29 mouse cellular contexts compared by ENCODE assay signal in the genomic region with DNA sequence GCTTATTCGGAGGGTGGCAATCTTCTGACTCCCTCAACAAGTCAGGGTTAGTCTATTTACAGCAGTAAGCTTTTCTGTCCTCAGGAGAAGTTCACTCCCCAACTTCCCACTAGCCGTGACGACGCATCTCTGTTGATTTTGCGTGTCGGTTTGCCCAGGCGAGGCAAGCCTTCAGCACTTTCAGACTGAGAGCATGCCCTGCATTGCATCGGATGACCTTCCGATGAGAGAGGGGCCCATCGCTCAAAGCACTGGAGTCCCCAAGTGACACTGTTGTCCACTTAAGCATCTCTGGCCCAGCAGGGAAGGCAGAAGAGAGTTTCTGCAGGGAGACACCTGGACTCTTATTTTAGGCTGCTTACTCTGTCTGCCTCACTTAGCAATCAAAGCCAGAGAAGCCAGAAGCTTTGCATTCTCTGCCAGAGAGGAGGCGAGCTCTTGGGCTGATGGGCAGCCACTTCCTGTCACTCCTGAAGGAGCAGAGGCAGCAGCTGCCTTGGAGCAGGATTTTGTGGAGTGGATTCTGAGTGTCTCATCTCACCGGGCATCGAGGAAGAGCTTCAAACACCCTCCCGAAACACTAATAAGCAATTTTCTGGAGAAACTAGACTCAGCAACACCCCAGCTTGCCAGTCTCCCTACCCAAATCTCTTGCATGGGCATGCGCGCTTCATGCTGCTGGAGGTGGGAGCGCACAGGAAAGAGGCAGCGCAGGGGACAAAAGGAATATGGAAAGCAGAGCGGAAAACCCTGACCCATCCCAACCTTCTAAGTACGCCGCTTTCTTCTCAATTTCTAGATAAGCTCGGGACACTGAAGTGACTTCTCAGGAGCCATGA. TPM values are rescaled to one million over a fixed set of nuclear protein-coding genes. Genes with fewer than 3 reads are reported as not detected.
DNase-seq lines count a peak whose midpoint lies in the region; ATAC-seq lines count a peak whose summit lies in the region.
"Had no signal": no experiment of that assay in that cellular context is flagged by ENCODE, and none has a peak within 500 bp of the region (broad histone marks: within the 10 kb centered on the region; RNA-seq: fewer than 3 reads in every experiment).

No protein-coding gene starts in this region.

- H3K4me3 ChIP-seq in heart, embryonic 13.5 days, result no peak overlapping the region
- H3K4me3 ChIP-seq in heart, embryonic 11.5 days (ENCODE audit: low read depth, low read length), result no peak overlapping the region
- H3K4me3 ChIP-seq: forebrain, embryonic 10.5 days; heart, embryonic 15.5 days; kidney, embryonic 15.5 days; limb, embryonic 13.5 days; liver, embryonic 12.5 days; midbrain, embryonic 12.5 days had no signal

- 0 out of 2 replicates have a peak, but pooled peaks cover 3% of the 10 kb centered on the region for H3K9me3 ChIP-seq in heart, embryonic 13.5 days
- no peaks in the 10 kb centered on the region for H3K9me3 ChIP-seq in heart, embryonic 11.5 days (replicated peaks; ENCODE audit: control insufficient read depth, low read length)
- H3K9me3 ChIP-seq: forebrain, embryonic 10.5 days; heart, embryonic 15.5 days; kidney, embryonic 15.5 days; limb, embryonic 13.5 days; liver, embryonic 12.5 days; midbrain, embryonic 12.5 days had no signal

- intact Hi-C loops in left cerebral cortex, postnatal 36 days (cut with DNase I), result loop anchor here (5.0 kb wide), 1 partner anchor 73 kb away; no protein-coding TSS in a partner anchor
- intact Hi-C loops in left cerebral cortex, postnatal 10 days (cut with DNase I), result loop anchor here (5.0 kb wide), 1 partner anchor 73 kb away; no protein-coding TSS in a partner anchor

- H3K4me1 ChIP-seq in heart, embryonic 13.5 days, result peaks cover 23% of the 10 kb centered on the region
- 0 out of 2 replicates have a peak, but pooled peaks cover 3% of the 10 kb centered on the region for H3K4me1 ChIP-seq in heart, embryonic 11.5 days (ENCODE audit: control insufficient read depth, insufficient read depth, low read length)
- H3K4me1 ChIP-seq: kidney, embryonic 15.5 days; liver, embryonic 12.5 days; midbrain, embryonic 12.5 days had no signal

- peak; percentile 32 to 48 for DNase-seq in left cerebral cortex, postnatal 36 days (ENCODE audit: low spot score in 2 of 2)
- DNase-seq in left cerebral cortex, postnatal 10 days (ENCODE audit: extremely low spot score in 1 of 2, low spot score in 2 of 2), result no peak
- DNase-seq in right cerebral cortex, postnatal 25 days, result peak; percentile 47
- no peak for DNase-seq in right cerebral cortex, postnatal 10 days (ENCODE audit: low spot score in 2 of 2)
- DNase-seq: adrenal gland, adult 2 months; cerebellum, adult 11-12 months; cerebellum, postnatal 10 days; gastrocnemius, postnatal 10 days; kidney, adult 11 months; kidney, postnatal 36 days; lung, adult 18-20 months; lung, postnatal 10 days; right cerebral cortex, postnatal 14 days; thymus, postnatal 14 days had no signal

- no peak overlapping the region; the same call in 1 of the 2 replicates for H3K4me2 ChIP-seq in heart, embryonic 13.5 days
- no peak overlapping the region for H3K4me2 ChIP-seq in heart, embryonic 11.5 days
- H3K4me2 ChIP-seq: heart, embryonic 15.5 days; kidney, embryonic 15.5 days; limb, embryonic 13.5 days; liver, embryonic 12.5 days; midbrain, embryonic 12.5 days had no signal

- no peak overlapping the region; the same call in 1 of the 2 replicates for H3K9ac ChIP-seq in heart, embryonic 13.5 days
- H3K9ac ChIP-seq in heart, embryonic 11.5 days (ENCODE audit: low read depth, low read length), result no peak overlapping the region
- H3K9ac ChIP-seq: heart, embryonic 15.5 days; kidney, embryonic 15.5 days; limb, embryonic 13.5 days; liver, embryonic 12.5 days; midbrain, embryonic 12.5 days had no signal

- H3K27ac ChIP-seq in heart, embryonic 13.5 days (replicated peaks), result peak overlapping the region; percentile 45; the same call in 1 of the 2 replicates
- H3K27ac ChIP-seq in heart, embryonic 11.5 days (ENCODE audit: low read depth, low read length), result no peak overlapping the region
- H3K27ac ChIP-seq: forebrain, embryonic 10.5 days; heart, embryonic 15.5 days; kidney, embryonic 15.5 days; limb, embryonic 13.5 days; liver, embryonic 12.5 days; midbrain, embryonic 12.5 days had no signal

- no peaks in the 10 kb centered on the region for H3K36me3 ChIP-seq in heart, embryonic 13.5 days
- H3K36me3 ChIP-seq in heart, embryonic 11.5 days (ENCODE audit: control insufficient read depth, insufficient read depth, low read length), result no peaks in the 10 kb centered on the region
- H3K36me3 ChIP-seq: forebrain, embryonic 10.5 days; heart, embryonic 15.5 days; kidney, embryonic 15.5 days; limb, embryonic 13.5 days; liver, embryonic 12.5 days; midbrain, embryonic 12.5 days had no signal

- no peak for ATAC-seq in heart, embryonic 13.5 days (ENCODE audit: extremely low read depth, insufficient number of reproducible peaks, low FRiP score, low TSS enrichment)
- ATAC-seq in heart, embryonic 11.5 days (replicated peaks; ENCODE audit: insufficient number of reproducible peaks, low FRiP score, low TSS enrichment), result no peak
- ATAC-seq in granulocyte monocyte progenitor cell, adult 5-6 weeks (replicated peaks; ENCODE audit: poor library complexity, severe bottlenecking), result no peak
- ATAC-seq: liver, embryonic 12.5 days had no signal

- WGBS in heart, embryonic 13.5 days, result 51% methylated on average over 22 of the region's 22 CpGs
- 65% methylated on average over 22 of the region's 22 CpGs for WGBS in heart, embryonic 11.5 days (ENCODE audit: insufficient replicate concordance)

- no peaks in the 10 kb centered on the region for H3K27me3 ChIP-seq in heart, embryonic 13.5 days (replicated peaks)
- H3K27me3 ChIP-seq in heart, embryonic 11.5 days (ENCODE audit: control insufficient read depth, insufficient read depth, low read length), result no peaks in the 10 kb centered on the region
- H3K27me3 ChIP-seq: heart, embryonic 15.5 days; kidney, embryonic 15.5 days; limb, embryonic 13.5 days; liver, embryonic 12.5 days; midbrain, embryonic 12.5 days had no signal

RNA-seq across cellular contexts. Expression of gene Mael, which starts 53.9 kb away (rescaled TPM):
- polyA plus RNA-seq in heart, embryonic 13.5 days (2015; fragmentation: Nextera tagmentation; extraction: Ambion mirVana), result not detected in 2 replicates
- 0.16 TPM in 1 of 2 replicates, not detected in the other for polyA plus RNA-seq in heart, embryonic 11.5 days (2014; fragmentation: Nextera tagmentation; extraction: Ambion mirVana)
- under 1 TPM in 1 of 2 experiments, not detected in 1; 0.52 TPM for total RNA-seq in left cerebral cortex, postnatal 36 days (2021)
- total RNA-seq in left cerebral cortex, postnatal 10 days (2021), result under 1 TPM in 1 of 2 experiments, not detected in 1; 0.43 TPM
- total RNA-seq in granulocyte monocyte progenitor cell, adult 5-6 weeks (2014; fragmentation: Nextera tagmentation), result not detected in 2 replicates
- not detected in 2 replicates for total RNA-seq in granulocyte monocyte progenitor cell, adult 5-6 weeks (2017)
- total RNA-seq: adrenal gland, adult 2 months; adrenal gland, postnatal 4 days; gastrocnemius, postnatal 10 days; hematopoietic stem cell, adult 5-6 weeks; MEL had no signal
- polyA plus RNA-seq: adrenal gland, adult 2 months; C2C12; embryonic facial prominence, embryonic 11.5 days; forebrain, embryonic 10.5 days; liver, embryonic 12.5 days; neural tube, embryonic 14.5 days had no signal

RNA-seq across cellular contexts. Expression of gene Gpa33, which starts 54.6 kb away (rescaled TPM):
- 0.13 TPM in 1 of 2 replicates, not detected in the other for polyA plus RNA-seq in heart, embryonic 13.5 days (2015; fragmentation: Nextera tagmentation; extraction: Ambion mirVana)
- polyA plus RNA-seq in heart, embryonic 11.5 days (2014; fragmentation: Nextera tagmentation; extraction: Ambion mirVana), result 0.15 TPM in 1 of 2 replicates, not detected in the other
- total RNA-seq in left cerebral cortex, postnatal 36 days (2021), result not detected
- not detected for total RNA-seq in left cerebral cortex, postnatal 10 days (2021)
- not detected in 2 replicates for total RNA-seq in granulocyte monocyte progenitor cell, adult 5-6 weeks (2014; fragmentation: Nextera tagmentation)
- not detected in 2 replicates for total RNA-seq in granulocyte monocyte progenitor cell, adult 5-6 weeks (2017)
- total RNA-seq: gastrocnemius, postnatal 10 days; hematopoietic stem cell, adult 5-6 weeks; MEL had no signal
- polyA plus RNA-seq: heart, embryonic 15.5 days; liver, embryonic 12.5 days; neural tube, embryonic 14.5 days had no signal

RNA-seq across cellular contexts. Expression of gene Dusp27, which starts 56.9 kb away (rescaled TPM):
- polyA plus RNA-seq in heart, embryonic 13.5 days (2015; fragmentation: Nextera tagmentation; extraction: Ambion mirVana), result 45.4 and 48.9 TPM in 2 replicates
- polyA plus RNA-seq in heart, embryonic 11.5 days (2014; fragmentation: Nextera tagmentation; extraction: Ambion mirVana), result 32.2 and 45.4 TPM in 2 replicates
- under 1 TPM; 0.16 to 0.17 TPM for total RNA-seq in left cerebral cortex, postnatal 36 days (2021)
- under 1 TPM; 0.45 to 0.54 TPM for total RNA-seq in left cerebral cortex, postnatal 10 days (2021)
- total RNA-seq in granulocyte monocyte progenitor cell, adult 5-6 weeks (2014; fragmentation: Nextera tagmentation), result not detected in 2 replicates
- not detected in 2 replicates for total RNA-seq in granulocyte monocyte progenitor cell, adult 5-6 weeks (2017)
- total RNA-seq: hematopoietic stem cell, adult 5-6 weeks; MEL had no signal

Comparison
In these comparisons a context has a peak if more than half of its experiments do, and no peak if none do; other contexts are left out.
1. DNase-seq: peak in left cerebral cortex, postnatal 36 days (2 of 2) and right cerebral cortex, postnatal 25 days (single experiment); none in left cerebral cortex, postnatal 10 days (0 of 2) and right cerebral cortex, postnatal 10 days (0 of 2).